Mouse (Mus musculus) neural tube, embryonic 12.5 days (tissue): ENCODE measurements around the gene Xdh. TPM values are rescaled to one million over a fixed set of nuclear protein-coding genes. Genes with fewer than 3 reads are reported as not detected.

ENCODE experiments used
- polyA plus RNA-seq: library from polyadenylated mRNA; unstranded; fragments of >200 nt; fragmentation: Nextera tagmentation; extraction: Ambion mirVana; gene quantifications from 2 replicates; pipeline ENCODE4 v1.2.1, GENCODE M21; 2016

The Xdh gene
- polyA plus RNA-seq, 1 experiment from 2014 or later = 0.56 TPM

Other genes with a start within 250 kb of the Xdh start
- gene Galnt14, start 239.7 kb downstream of the Xdh start, polyA plus RNA-seq = 12.9 and 14.5 TPM in 2 replicates
- gene Ehd3, start 146.1 kb downstream of the Xdh start, polyA plus RNA-seq = 12.5 and 15.0 TPM in 2 replicates
- gene Srd5a2, start 97.7 kb upstream of the Xdh start, polyA plus RNA-seq = 0.27 and 0.89 TPM in 2 replicates